Mouse (Mus musculus): ENCODE data around the gene Ttc23l.

- TF ChIP-seq POLR2A (IDR thresholded peaks at IDR 0.05; ENCODE audit: low read depth, low read length), result no peak
- no peak for TF ChIP-seq CTCF (IDR thresholded peaks at IDR 0.05; ENCODE audit: extremely low read depth, insufficient read depth, insufficient read length, insufficient replicate concordance)
Observed at GRCm38 (mm10) chr15:10495944-10496343, 62.5 kb downstream of the Ttc23l start.

All from spleen, adult 2 months (tissue).